Mouse (Mus musculus): Measurements from ENCODE around the gene Apoc2. TPM values are rescaled to one million over a fixed set of nuclear protein-coding genes. Genes with fewer than 3 reads are reported as not detected.

The Apoc2 gene
- polyA plus RNA-seq, 1 experiment: not detected

- no peaks in the 10 kb centered on the region for H3K27me3 ChIP-seq (ENCODE audit: control insufficient read depth, insufficient read depth, low read length, poor library complexity, severe bottlenecking)
- peak overlapping the region; percentile 99 for H3K9ac ChIP-seq (ENCODE audit: low read depth, poor library complexity, severe bottlenecking)
- H3K36me3 ChIP-seq (ENCODE audit: control insufficient read depth, insufficient read depth, low read length, poor library complexity, severe bottlenecking): peaks cover 9% of the 10 kb centered on the region
- no peak overlapping the region for H3K27ac ChIP-seq (ENCODE audit: insufficient read depth, low read length)
- TF ChIP-seq CTCF (IDR thresholded peaks at IDR 0.05; ENCODE audit: low read depth, low read length) (no peak), EP300 (IDR thresholded peaks at IDR 0.05; ENCODE audit: insufficient read depth, low read depth, low read length) (no peak), POLR2A (IDR thresholded peaks at IDR 0.05; ENCODE audit: insufficient read depth, low read length) (no peak)
- H3K9me3 ChIP-seq (replicated peaks; ENCODE audit: control insufficient read depth, insufficient read depth, low read length, poor library complexity, severe bottlenecking): no peaks in the 10 kb centered on the region
- no peaks in the 10 kb centered on the region for H3K4me1 ChIP-seq (ENCODE audit: control insufficient read depth, insufficient read depth, low read length)
- peak overlapping the region; percentile 99 for H3K4me3 ChIP-seq (ENCODE audit: low read depth, low read length)
These were observed 13.2 kb downstream of the Apoc2 start for GRCm38 (mm10) chr7:19664455-19664954.

- Histone ChIP-seq H3K36me3 (ENCODE audit: control insufficient read depth, insufficient read depth, low read length, poor library complexity, severe bottlenecking) (peaks cover 9% of the 10 kb centered on the region), H3K9me3 (replicated peaks; ENCODE audit: control insufficient read depth, insufficient read depth, low read length, poor library complexity, severe bottlenecking) (no peaks in the 10 kb centered on the region), H3K4me3 (ENCODE audit: low read depth, low read length) (peak overlapping the region; percentile 99), H3K27ac (ENCODE audit: insufficient read depth, low read length) (no peak overlapping the region), H3K9ac (ENCODE audit: low read depth, poor library complexity, severe bottlenecking) (peak overlapping the region; percentile 99), H3K27me3 (ENCODE audit: control insufficient read depth, insufficient read depth, low read length, poor library complexity, severe bottlenecking) (no peaks in the 10 kb centered on the region), H3K4me1 (ENCODE audit: control insufficient read depth, insufficient read depth, low read length) (no peaks in the 10 kb centered on the region)
- TF ChIP-seq POLR2A (IDR thresholded peaks at IDR 0.05; ENCODE audit: insufficient read depth, low read length) (no peak), EP300 (IDR thresholded peaks at IDR 0.05; ENCODE audit: insufficient read depth, low read depth, low read length) (no peak), CTCF (IDR thresholded peaks at IDR 0.05; ENCODE audit: low read depth, low read length) (no peak)
These were observed 13.8 kb downstream of the Apoc2 start for GRCm38 (mm10) chr7:19663940-19664339.

GRCm38 (mm10) chr7:19652614-19653013 lies 25.1 kb downstream of the Apoc2 start:
- H3K4me3 ChIP-seq (ENCODE audit: low read depth, low read length): no peak overlapping the region
- TF ChIP-seq EP300 (IDR thresholded peaks at IDR 0.05; ENCODE audit: insufficient read depth, low read depth, low read length) (no peak), CTCF (IDR thresholded peaks at IDR 0.05; ENCODE audit: low read depth, low read length) (no peak), POLR2A (IDR thresholded peaks at IDR 0.05; ENCODE audit: insufficient read depth, low read length) (no peak)
- no peaks in the 10 kb centered on the region for H3K4me1 ChIP-seq (ENCODE audit: control insufficient read depth, insufficient read depth, low read length)
- no peak overlapping the region for H3K27ac ChIP-seq (ENCODE audit: insufficient read depth, low read length)
- H3K27me3 ChIP-seq (ENCODE audit: control insufficient read depth, insufficient read depth, low read length, poor library complexity, severe bottlenecking): no peaks in the 10 kb centered on the region
- no peak overlapping the region for H3K9ac ChIP-seq (ENCODE audit: low read depth, poor library complexity, severe bottlenecking)
- peaks cover 8% of the 10 kb centered on the region for H3K36me3 ChIP-seq (ENCODE audit: control insufficient read depth, insufficient read depth, low read length, poor library complexity, severe bottlenecking)
- H3K9me3 ChIP-seq (replicated peaks; ENCODE audit: control insufficient read depth, insufficient read depth, low read length, poor library complexity, severe bottlenecking): no peaks in the 10 kb centered on the region

GRCm38 (mm10) chr7:19651063-19651786 lies 26.5 kb downstream of the Apoc2 start:
- TF ChIP-seq POLR2A (IDR thresholded peaks at IDR 0.05; ENCODE audit: insufficient read depth, low read length) (no peak), EP300 (IDR thresholded peaks at IDR 0.05; ENCODE audit: insufficient read depth, low read depth, low read length) (no peak), CTCF (IDR thresholded peaks at IDR 0.05; ENCODE audit: low read depth, low read length) (no peak)
- Histone ChIP-seq H3K9ac (ENCODE audit: low read depth, poor library complexity, severe bottlenecking) (no peak overlapping the region), H3K27me3 (ENCODE audit: control insufficient read depth, insufficient read depth, low read length, poor library complexity, severe bottlenecking) (no peaks in the 10 kb centered on the region), H3K27ac (ENCODE audit: insufficient read depth, low read length) (no peak overlapping the region; the same call in 1 of the 2 replicates), H3K36me3 (ENCODE audit: control insufficient read depth, insufficient read depth, low read length, poor library complexity, severe bottlenecking) (peaks cover 8% of the 10 kb centered on the region), H3K9me3 (replicated peaks; ENCODE audit: control insufficient read depth, insufficient read depth, low read length, poor library complexity, severe bottlenecking) (no peaks in the 10 kb centered on the region), H3K4me3 (ENCODE audit: low read depth, low read length) (no peak overlapping the region), H3K4me1 (ENCODE audit: control insufficient read depth, insufficient read depth, low read length) (no peaks in the 10 kb centered on the region)

GRCm38 (mm10) chr7:19641223-19641622 lies 36.5 kb downstream of the Apoc2 start:
- no peak overlapping the region for H3K4me3 ChIP-seq (ENCODE audit: low read depth, low read length)
- TF ChIP-seq POLR2A (IDR thresholded peaks at IDR 0.05; ENCODE audit: insufficient read depth, low read length) (no peak), EP300 (IDR thresholded peaks at IDR 0.05; ENCODE audit: insufficient read depth, low read depth, low read length) (no peak), CTCF (IDR thresholded peaks at IDR 0.05; ENCODE audit: low read depth, low read length) (no peak)
- peaks cover 35% of the 10 kb centered on the region for H3K36me3 ChIP-seq (ENCODE audit: control insufficient read depth, insufficient read depth, low read length, poor library complexity, severe bottlenecking)
- H3K9me3 ChIP-seq (replicated peaks; ENCODE audit: control insufficient read depth, insufficient read depth, low read length, poor library complexity, severe bottlenecking): no peaks in the 10 kb centered on the region
- H3K27me3 ChIP-seq (ENCODE audit: control insufficient read depth, insufficient read depth, low read length, poor library complexity, severe bottlenecking): no peaks in the 10 kb centered on the region
- H3K9ac ChIP-seq (ENCODE audit: low read depth, poor library complexity, severe bottlenecking): no peak overlapping the region
- peak overlapping the region; percentile 30; the same call in 1 of the 2 replicates for H3K27ac ChIP-seq (ENCODE audit: insufficient read depth, low read length)
- no peaks in the 10 kb centered on the region for H3K4me1 ChIP-seq (ENCODE audit: control insufficient read depth, insufficient read depth, low read length)

Data from ES-Bruce4 (cell line).